Mouse (Mus musculus): Measurements from ENCODE around the gene Sp6. TPM values are rescaled to one million over a fixed set of nuclear protein-coding genes. Genes with fewer than 3 reads are reported as not detected.

Sp6 gene
- polyA plus RNA-seq, 1 experiment from 2014 or later, result 30.4 TPM

- 73% methylated on average over 5 of the region's 5 CpGs for WGBS
- Histone ChIP-seq H3K27me3 (no peaks in the 10 kb centered on the region), H3K36me3 (no peaks in the 10 kb centered on the region), H3K9me3 (no peaks in the 10 kb centered on the region), H3K4me1 (peaks cover 56% of the 10 kb centered on the region), H3K4me2 (no peak overlapping the region), H3K9ac (no peak overlapping the region), H3K4me3 (no peak overlapping the region), H3K27ac (no peak overlapping the region; the same call in 1 of the 2 replicates)
- no peak for ATAC-seq (ENCODE audit: insufficient number of reproducible peaks, low FRiP score, low TSS enrichment, low read depth)
These were observed 38.4 kb upstream of the Sp6 start for GRCm38 (mm10) chr11:96974813-96975212.

DNA sequence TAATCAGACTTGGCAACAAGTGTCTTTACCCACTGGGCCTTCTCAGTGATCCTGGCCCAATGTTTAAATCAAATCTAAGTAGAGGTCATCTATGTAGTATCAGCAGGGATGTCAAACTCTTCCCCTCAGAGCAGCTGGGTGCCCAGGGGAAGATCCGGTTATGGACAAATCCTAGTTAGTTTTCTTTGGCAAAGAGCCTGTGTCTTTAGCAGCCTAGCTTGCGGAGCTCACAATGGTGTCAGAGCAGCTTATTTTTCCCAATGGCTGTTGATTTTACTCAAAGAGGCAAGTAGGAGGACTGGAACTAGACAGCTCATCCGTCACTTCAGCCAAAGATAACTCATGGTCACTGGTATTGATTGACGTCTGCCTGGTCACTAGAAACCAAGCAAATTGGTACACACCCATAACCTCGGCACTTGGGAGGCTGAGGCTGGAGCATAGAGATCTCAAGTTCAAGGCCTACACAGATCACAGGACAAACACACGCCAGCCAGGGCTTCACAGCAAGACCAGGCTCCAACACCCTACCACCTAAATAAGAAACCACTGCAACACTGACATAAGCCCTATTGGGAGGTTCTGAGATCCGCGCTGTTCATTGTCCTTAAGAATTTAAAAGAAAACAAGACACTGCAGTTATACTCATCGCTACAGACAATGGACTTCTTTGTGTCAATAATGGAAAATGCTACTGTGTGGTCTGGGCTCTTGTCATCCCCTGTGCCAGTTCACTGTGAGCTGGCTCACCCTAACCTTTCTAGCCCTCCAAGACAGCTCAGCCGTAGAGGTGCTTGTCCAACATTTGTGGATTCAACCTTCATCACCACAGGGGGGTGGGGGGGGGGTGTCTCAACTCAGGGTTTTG, 37.4 kb upstream of the Sp6 start:
- peak overlapping the region; percentile 65 for H3K4me2 ChIP-seq
- H3K4me1 ChIP-seq, result peaks cover 48% of the 10 kb centered on the region
- peak overlapping the region; percentile 90 for H3K4me3 ChIP-seq
- H3K9ac ChIP-seq, result peak overlapping the region; percentile 91; the same call in 1 of the 2 replicates
- ATAC-seq (ENCODE audit: insufficient number of reproducible peaks, low FRiP score, low TSS enrichment, low read depth), result no peak
- no peaks in the 10 kb centered on the region for H3K27me3 ChIP-seq
- no peaks in the 10 kb centered on the region for H3K36me3 ChIP-seq
- 80% methylated on average over 10 of the region's 10 CpGs for WGBS
- peak overlapping the region; percentile 94 for H3K27ac ChIP-seq
- no peaks in the 10 kb centered on the region for H3K9me3 ChIP-seq

GRCm38 (mm10) chr11:96976379-96976687, 36.9 kb upstream of the Sp6 start:
- H3K4me2 ChIP-seq, result peak overlapping the region; percentile 65
- no peaks in the 10 kb centered on the region for H3K36me3 ChIP-seq
- WGBS, result 27% methylated on average over 3 of the region's 3 CpGs
- H3K9me3 ChIP-seq, result no peaks in the 10 kb centered on the region
- peak overlapping the region; percentile 94 for H3K27ac ChIP-seq
- peaks cover 42% of the 10 kb centered on the region for H3K4me1 ChIP-seq
- H3K27me3 ChIP-seq, result no peaks in the 10 kb centered on the region
- ATAC-seq (ENCODE audit: insufficient number of reproducible peaks, low FRiP score, low TSS enrichment, low read depth), result no peak
- H3K9ac ChIP-seq, result peak overlapping the region; percentile 91
- peak overlapping the region; percentile 90 for H3K4me3 ChIP-seq

DNA sequence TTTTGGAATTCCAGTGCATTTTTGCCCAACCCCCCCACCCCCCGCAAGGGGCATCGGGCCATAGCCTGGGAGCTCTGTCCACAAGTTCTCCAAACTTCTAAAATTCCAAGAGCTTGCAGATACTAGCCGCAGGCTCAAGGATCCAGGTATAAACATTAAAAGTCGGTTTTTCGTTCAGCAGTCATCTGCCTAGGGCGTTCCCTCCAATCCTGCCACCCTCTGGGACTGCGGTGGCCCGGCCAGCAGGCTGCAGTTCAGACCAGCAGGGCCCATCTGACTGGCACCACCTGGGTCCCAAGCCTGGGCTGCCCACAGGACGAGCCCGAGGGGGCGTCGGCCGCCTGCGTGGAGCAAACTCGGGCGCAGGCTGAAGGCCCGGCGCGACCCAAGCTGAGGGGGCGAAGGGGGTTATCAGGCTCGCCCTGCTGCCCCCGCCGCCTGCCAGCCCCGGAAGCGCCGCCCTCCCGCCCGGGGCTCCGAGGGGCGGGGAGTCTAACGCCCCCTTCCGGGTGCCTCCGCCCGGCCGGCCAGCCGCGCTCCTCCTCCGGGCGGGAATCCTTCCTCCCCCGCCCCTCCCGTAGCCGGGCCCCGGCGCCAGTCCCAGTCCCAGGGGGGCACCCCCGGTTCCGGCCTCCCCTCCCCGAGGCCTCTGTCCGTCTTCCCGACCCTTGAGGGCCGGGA, 36.1 kb upstream of the Sp6 start:
- H3K9ac ChIP-seq, result peak overlapping the region; percentile 91
- peak overlapping the region; percentile 90 for H3K4me3 ChIP-seq
- no peaks in the 10 kb centered on the region for H3K9me3 ChIP-seq
- ATAC-seq (ENCODE audit: insufficient number of reproducible peaks, low FRiP score, low TSS enrichment, low read depth), result peak; percentile 74
- H3K4me1 ChIP-seq, result peaks cover 40% of the 10 kb centered on the region
- H3K4me2 ChIP-seq, result peak overlapping the region; percentile 65
- WGBS, result under 1% methylated on average over 48 of the region's 50 CpGs
- H3K36me3 ChIP-seq, result no peaks in the 10 kb centered on the region
- H3K27me3 ChIP-seq, result no peaks in the 10 kb centered on the region
- H3K27ac ChIP-seq, result peak overlapping the region; percentile 94

DNA sequence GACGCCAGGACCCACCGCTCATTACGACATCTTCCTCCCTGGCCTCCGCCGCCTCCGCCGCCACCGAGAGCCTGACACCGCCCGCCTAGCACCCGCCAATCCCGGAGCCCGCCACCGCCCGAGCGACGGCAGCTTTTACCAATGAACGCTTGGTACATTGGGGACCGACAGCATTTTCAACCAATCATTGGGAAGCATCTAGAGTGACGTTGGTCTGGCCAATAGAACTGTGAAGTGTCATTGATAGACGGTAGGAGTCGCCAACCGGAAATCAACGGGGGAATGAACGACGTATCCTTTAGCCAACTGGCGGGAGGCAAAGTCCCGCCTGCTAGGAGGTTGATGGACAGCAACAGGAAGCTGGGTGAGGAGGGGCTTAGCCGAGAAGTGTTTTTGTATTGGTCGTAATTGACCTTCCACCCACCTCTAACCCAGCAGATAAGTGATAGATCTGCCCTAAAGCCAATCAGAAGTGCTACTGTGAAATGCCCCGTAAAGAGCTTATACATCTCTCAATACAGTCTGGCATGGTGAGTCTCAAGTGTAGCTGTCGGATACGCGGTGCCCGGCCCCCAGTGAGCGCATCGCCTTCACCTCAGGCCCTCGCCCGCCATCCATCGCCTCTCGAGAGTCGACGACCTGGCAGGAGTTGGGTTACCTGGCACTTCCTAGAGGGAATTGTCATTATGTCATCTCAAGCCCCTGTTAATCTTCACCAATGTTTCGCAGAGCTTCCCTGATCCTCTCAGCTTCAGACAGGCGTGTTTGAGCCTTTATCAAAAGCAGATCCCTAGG, 35.4 kb upstream of the Sp6 start:
- Histone ChIP-seq H3K4me1 (peaks cover 35% of the 10 kb centered on the region), H3K4me2 (peak overlapping the region; percentile 83), H3K9me3 (no peaks in the 10 kb centered on the region), H3K27ac (peak overlapping the region; percentile 94), H3K4me3 (peak overlapping the region; percentile 90), H3K36me3 (no peaks in the 10 kb centered on the region), H3K27me3 (no peaks in the 10 kb centered on the region), H3K9ac (peak overlapping the region; percentile 91)
- ATAC-seq (ENCODE audit: insufficient number of reproducible peaks, low FRiP score, low TSS enrichment, low read depth), result peak; percentile 97
- under 1% methylated on average over 45 of the region's 45 CpGs for WGBS

- Histone ChIP-seq H3K27me3 (peaks cover 3% of the 10 kb centered on the region; the same call in 1 of the 2 replicates), H3K9me3 (no peaks in the 10 kb centered on the region), H3K36me3 (no peaks in the 10 kb centered on the region), H3K27ac (peak overlapping the region; percentile 88), H3K4me3 (peak overlapping the region; percentile 57), H3K4me2 (peak overlapping the region; percentile 83), H3K9ac (peak overlapping the region; percentile 66), H3K4me1 (peaks cover 29% of the 10 kb centered on the region)
- no peak for ATAC-seq (ENCODE audit: insufficient number of reproducible peaks, low FRiP score, low TSS enrichment, low read depth)
- 29% methylated on average over 17 of the region's 17 CpGs for WGBS
These were observed 34.6 kb upstream of the Sp6 start for GRCm38 (mm10) chr11:96978401-96979246.

DNA sequence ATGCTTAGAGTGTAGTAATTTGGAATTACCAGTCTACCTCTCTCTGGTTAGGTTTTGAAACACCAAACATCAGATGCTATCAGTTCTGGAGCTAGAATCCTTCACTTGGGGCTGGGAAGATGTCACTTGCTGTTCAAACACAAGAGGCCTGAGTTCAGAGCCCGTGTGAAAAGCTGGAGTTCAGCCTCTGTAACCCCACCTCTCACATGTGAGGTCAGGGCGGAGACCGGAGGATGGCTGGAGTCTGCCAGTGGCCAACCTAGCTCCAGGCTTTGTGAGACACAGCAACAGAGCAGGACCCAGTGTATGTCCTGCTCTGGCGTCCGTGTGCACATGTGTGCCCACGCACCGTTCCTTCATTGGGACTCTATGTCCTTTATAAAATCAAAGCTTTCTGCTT, 33.9 kb upstream of the Sp6 start:
- Histone ChIP-seq H3K27me3 (peaks cover 6% of the 10 kb centered on the region; the same call in 1 of the 2 replicates), H3K27ac (no peak overlapping the region; the same call in 1 of the 2 replicates), H3K4me3 (no peak overlapping the region), H3K9me3 (no peaks in the 10 kb centered on the region), H3K4me1 (peaks cover 22% of the 10 kb centered on the region), H3K4me2 (no peak overlapping the region), H3K36me3 (no peaks in the 10 kb centered on the region), H3K9ac (no peak overlapping the region)
- WGBS, result 83% methylated on average over 7 of the region's 7 CpGs
- ATAC-seq (ENCODE audit: insufficient number of reproducible peaks, low FRiP score, low TSS enrichment, low read depth), result no peak

GRCm38 (mm10) chr11:96980021-96980420, 33.2 kb upstream of the Sp6 start:
- Histone ChIP-seq H3K4me3 (no peak overlapping the region), H3K4me2 (no peak overlapping the region), H3K27me3 (peaks cover 9% of the 10 kb centered on the region), H3K27ac (no peak overlapping the region), H3K9ac (no peak overlapping the region), H3K4me1 (peaks cover 25% of the 10 kb centered on the region), H3K36me3 (no peaks in the 10 kb centered on the region), H3K9me3 (no peaks in the 10 kb centered on the region)
- no peak for ATAC-seq (ENCODE audit: insufficient number of reproducible peaks, low FRiP score, low TSS enrichment, low read depth)
- WGBS, result 66% methylated on average over 5 of the region's 5 CpGs

GRCm38 (mm10) chr11:96981461-96981860, 31.7 kb upstream of the Sp6 start:
- Histone ChIP-seq H3K27ac (no peak overlapping the region), H3K4me2 (no peak overlapping the region), H3K4me1 (peaks cover 22% of the 10 kb centered on the region), H3K4me3 (no peak overlapping the region), H3K36me3 (no peaks in the 10 kb centered on the region), H3K9me3 (no peaks in the 10 kb centered on the region), H3K9ac (no peak overlapping the region), H3K27me3 (peaks cover 15% of the 10 kb centered on the region)
- WGBS, result 73% methylated on average over 15 of the region's 15 CpGs
- ATAC-seq (ENCODE audit: insufficient number of reproducible peaks, low FRiP score, low TSS enrichment, low read depth), result no peak

DNA sequence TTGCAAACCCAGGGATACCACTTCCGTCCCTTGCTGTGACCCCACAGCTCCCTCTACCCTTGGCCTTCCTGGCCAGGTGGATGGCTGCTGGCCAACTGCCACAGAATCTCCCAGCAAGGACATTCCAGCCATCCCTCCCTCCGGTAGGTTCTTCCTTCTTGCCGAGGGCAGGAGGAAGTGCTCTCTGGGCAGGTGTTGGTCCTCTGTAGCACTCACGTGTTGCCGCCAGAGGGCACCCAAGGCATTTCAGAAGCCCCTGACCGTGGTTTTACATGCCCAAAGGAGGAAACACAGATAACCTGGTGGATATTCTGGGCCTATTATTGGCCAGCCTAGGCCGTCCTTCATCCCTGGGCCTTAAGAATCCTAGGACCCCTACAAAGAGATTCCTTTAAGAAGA, 30.8 kb upstream of the Sp6 start:
- peaks cover 15% of the 10 kb centered on the region for H3K27me3 ChIP-seq
- H3K9ac ChIP-seq, result no peak overlapping the region
- no peak for ATAC-seq (ENCODE audit: insufficient number of reproducible peaks, low FRiP score, low TSS enrichment, low read depth)
- peaks cover 29% of the 10 kb centered on the region for H3K4me1 ChIP-seq
- no peaks in the 10 kb centered on the region for H3K9me3 ChIP-seq
- no peak overlapping the region for H3K4me3 ChIP-seq
- H3K36me3 ChIP-seq, result no peaks in the 10 kb centered on the region
- 3% methylated on average over 7 of the region's 7 CpGs for WGBS
- 0 out of 2 replicates have a peak overlapping the region, but pooled peaks have one; percentile 20 for H3K4me2 ChIP-seq
- H3K27ac ChIP-seq, result no peak overlapping the region

- H3K27me3 ChIP-seq, result peaks cover 15% of the 10 kb centered on the region
- H3K4me2 ChIP-seq, result 0 out of 2 replicates have a peak within 1 kb of the TSS, but pooled peaks have one; percentile 20
- H3K9ac ChIP-seq, result no peak within 1 kb of the TSS
- H3K27ac ChIP-seq, result no peak within 1 kb of the TSS
- peaks cover 34% of the 10 kb centered on the region for H3K4me1 ChIP-seq
- no peak for ATAC-seq (ENCODE audit: insufficient number of reproducible peaks, low FRiP score, low TSS enrichment, low read depth)
- H3K9me3 ChIP-seq, result no peaks in the 10 kb centered on the region
- H3K36me3 ChIP-seq, result no peaks in the 10 kb centered on the region
- no peak within 1 kb of the TSS for H3K4me3 ChIP-seq
- WGBS, result 58% methylated on average over 7 of the region's 7 CpGs
These were observed 30.3 kb upstream of the Sp6 start, which contains the start of gene Sp2 for GRCm38 (mm10) chr11:96982859-96983258. Gene Sp2, minus strand, starts transcription at chr11:96982959.
